Mouse (Mus musculus): Measurements from ENCODE around the gene Adamts4.

The Adamts4 gene

DNA sequence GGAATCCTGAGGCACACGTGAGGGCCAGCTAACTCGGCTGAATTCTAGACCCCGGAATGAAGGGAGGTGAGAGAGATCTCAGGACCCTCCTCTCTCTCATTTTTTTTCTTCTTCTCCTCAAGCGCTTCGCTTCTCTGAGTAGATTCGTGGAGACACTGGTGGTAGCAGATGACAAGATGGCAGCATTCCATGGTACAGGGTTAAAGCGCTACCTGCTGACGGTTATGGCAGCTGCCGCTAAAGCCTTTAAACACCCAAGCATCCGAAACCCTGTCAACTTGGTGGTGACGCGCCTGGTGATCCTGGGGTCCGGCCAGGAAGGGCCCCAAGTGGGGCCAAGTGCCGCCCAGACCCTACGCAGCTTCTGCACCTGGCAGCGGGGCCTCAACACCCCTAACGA is 2.2 kb downstream of the Adamts4 start:
- no peak for DNase-seq (ENCODE audit: low read depth, low spot score)

DNA sequence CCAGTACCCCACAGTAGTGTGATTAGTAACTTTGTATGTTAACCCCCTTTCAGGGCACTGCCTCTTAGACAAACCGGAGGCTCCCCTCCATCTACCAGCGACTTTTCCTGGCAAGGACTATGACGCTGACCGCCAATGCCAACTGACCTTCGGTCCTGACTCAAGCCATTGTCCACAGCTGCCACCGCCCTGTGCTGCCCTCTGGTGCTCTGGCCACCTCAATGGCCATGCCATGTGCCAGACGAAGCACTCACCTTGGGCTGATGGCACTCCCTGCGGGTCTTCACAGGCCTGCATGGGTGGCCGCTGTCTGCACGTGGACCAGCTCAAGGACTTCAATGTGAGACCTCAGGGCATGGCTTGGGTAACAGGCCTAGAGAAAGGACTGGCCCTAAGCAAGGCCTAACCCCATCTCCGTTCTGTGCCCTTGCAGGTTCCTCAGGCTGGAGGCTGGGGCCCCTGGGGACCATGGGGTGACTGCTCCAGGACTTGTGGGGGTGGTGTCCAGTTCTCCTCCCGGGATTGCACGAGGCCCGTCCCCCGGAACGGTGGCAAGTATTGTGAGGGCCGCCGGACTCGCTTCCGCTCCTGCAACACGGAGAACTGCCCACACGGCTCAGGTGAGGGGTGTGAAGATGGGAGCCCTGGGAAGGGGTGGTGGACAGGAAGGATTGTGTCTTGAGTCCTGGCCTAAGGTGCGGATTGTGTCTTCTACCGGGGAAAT is 6.0 kb downstream of the Adamts4 start:
- no peak for DNase-seq (ENCODE audit: low read depth, low spot score)

DNA sequence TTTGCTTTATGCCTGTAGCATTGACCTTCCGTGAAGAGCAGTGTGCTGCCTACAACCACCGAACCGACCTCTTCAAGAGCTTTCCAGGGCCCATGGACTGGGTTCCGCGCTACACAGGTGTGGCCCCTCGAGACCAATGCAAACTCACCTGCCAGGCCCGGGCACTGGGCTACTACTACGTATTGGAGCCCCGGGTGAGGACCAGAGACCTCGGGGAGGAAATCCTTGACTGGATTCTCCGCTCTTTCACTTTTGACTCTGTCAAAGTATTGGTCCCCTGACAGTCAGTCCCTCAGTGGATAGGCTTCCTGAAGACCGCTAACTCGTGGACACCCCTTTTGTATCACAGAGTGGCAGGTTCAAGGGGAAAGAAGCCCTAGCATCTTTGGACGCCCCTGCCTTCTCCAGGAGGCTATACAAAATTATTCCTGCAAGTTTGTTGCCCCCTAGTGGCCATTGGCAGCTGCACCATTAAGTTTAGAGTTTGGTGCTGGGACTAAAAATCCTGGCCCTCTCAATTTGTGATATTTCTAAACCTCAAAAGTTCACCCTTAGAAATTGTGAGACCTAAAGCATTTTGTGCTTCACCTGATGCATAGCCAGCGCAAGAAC is 6.8 kb downstream of the Adamts4 start:
- no peak for DNase-seq (ENCODE audit: low read depth, low spot score)

DNA sequence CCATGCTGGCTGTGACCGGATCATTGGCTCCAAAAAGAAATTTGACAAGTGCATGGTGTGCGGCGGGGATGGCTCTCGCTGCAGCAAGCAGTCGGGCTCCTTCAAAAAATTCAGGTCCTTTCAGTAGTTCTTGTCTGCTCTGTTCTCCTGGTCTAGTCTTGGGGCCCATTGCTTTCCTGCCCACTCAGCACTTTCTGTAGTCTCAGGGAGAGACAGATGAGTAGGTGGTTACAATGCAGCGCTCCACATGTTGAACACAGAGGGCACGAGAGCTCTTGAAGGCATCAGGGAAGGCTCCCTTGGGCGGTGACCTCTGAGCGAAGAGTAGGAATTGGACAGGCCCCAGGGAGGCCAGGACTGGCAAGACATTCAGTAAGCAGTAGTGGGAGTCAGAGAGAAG is 7.6 kb downstream of the Adamts4 start:
- DNase-seq (ENCODE audit: low read depth, low spot score): no peak

DNA sequence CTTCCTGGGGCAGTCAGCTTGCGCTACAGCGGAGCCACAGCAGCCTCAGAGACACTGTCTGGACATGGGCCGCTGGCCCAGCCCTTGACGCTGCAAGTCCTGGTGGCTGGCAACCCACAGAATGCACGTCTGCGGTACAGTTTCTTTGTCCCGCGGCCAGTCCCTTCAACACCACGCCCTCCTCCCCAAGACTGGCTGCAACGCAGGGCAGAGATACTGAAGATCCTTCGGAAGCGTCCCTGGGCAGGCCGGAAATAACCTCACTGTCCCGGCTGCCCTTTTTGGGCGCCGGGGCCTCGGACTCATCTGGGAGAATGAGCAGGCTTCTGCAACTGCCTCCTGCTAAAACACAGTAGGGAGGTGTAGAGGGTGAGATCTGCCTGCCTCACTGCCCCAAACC is 8.7 kb downstream of the Adamts4 start:
- DNase-seq (ENCODE audit: low read depth, low spot score): no peak

DNA sequence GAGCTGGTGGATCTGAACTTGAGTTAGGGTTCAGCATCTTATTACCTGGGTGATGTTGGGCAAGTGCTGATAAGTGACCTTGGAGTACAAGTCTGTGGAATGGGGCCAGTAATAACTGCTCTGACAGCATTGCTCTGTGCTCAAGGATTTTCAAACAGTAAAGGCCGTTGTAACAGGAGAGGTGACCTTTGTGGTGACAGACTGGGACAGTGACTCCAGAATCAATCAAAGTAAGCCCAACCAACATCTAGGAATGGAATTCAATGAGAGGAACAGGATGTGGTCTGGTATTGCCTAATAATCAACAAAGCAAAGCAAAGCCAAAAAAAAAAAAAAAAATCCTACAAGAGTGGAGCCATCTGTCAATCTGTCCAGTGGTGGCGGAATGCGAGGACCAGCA is 10.1 kb downstream of the Adamts4 start:
- no peak for DNase-seq (ENCODE audit: low read depth, low spot score)

DNA sequence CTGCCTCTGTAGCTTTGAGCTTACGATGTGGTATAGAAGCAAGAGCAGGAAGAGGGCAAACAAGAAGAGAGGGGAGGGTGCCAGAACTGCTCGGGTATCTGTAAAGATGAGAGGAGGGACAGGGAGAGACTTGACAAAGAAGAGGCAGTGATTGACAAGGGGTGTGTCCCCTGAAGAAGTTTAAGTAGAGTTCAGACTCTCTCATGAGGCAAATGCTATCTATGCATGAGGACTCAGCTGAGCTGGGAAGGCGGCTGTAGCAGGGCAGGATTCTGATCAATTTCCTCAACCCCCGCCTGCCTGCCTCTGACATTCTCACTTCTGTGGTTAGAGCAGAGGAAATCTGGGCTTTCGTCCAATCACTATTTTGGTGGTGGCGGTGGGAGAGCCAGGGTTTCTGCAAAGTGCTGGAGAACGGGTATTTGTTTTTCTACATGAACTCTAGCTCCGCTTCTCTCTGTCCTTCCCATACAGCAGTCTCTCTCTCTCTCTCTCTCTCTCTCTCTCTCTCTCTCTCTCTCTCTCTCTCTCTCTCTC is 12.4 kb downstream of the Adamts4 start:
- DNase-seq (ENCODE audit: low read depth, low spot score): no peak

DNA sequence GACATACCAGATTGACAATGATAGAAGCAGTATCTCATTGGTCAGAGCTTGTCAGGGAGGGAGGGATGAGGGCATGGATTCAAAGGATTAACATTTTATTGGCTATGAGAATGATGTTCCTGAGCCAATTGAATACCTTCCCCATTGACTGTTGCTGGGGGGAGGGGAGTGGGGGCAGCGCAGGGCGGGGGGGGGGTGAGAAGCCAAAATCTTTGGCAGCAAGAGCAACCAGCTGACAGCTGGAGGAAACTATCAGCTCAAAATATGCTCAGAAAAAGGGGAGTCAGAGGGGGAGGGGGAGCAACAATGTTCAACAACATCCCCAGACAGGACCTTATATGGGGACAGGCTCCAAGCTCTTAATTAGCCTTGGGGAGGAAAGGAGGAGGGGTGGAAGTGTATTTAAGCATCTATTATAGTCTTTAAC is 13.0 kb downstream of the Adamts4 start:
- DNase-seq (ENCODE audit: low read depth, low spot score): peak; percentile 76

DNA sequence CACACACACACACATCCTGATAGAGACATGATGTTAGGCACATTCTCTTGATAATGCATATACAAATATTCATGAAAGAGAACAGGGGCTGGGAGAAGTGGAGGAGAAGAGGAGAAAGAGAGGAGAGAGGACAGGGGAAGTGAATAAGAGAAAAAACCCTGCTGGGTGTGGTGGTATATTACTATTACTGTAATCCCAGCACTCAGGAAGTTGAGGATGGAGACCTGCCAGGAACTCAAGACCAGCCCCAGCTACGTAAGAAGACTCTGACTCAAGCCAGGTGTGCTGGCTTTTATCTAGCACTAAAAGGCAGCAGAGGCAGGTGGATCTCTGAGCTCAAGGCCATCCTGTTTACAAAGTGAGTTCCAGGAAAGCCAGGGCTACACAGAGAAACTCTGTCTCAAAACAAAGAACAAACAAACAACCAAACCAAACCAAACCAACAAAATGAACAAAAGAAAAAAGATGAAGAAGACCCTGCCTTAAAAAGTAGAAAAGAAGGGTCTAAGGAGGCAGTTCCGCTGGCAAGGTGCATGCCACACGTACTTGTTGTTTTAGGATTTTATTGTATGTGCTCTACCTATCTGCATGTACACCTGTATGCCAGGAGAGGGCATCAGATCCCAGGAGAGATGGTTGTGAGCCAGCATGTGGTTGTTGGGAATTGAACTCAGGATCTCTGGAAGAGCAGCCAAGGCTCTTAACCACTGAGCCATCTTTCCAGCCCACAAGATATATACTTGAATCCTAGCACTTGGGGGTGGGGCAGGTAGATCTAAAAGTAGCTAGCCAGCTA is 13.6 kb downstream of the Adamts4 start:
- no peak for DNase-seq (ENCODE audit: low read depth, low spot score)

DNA sequence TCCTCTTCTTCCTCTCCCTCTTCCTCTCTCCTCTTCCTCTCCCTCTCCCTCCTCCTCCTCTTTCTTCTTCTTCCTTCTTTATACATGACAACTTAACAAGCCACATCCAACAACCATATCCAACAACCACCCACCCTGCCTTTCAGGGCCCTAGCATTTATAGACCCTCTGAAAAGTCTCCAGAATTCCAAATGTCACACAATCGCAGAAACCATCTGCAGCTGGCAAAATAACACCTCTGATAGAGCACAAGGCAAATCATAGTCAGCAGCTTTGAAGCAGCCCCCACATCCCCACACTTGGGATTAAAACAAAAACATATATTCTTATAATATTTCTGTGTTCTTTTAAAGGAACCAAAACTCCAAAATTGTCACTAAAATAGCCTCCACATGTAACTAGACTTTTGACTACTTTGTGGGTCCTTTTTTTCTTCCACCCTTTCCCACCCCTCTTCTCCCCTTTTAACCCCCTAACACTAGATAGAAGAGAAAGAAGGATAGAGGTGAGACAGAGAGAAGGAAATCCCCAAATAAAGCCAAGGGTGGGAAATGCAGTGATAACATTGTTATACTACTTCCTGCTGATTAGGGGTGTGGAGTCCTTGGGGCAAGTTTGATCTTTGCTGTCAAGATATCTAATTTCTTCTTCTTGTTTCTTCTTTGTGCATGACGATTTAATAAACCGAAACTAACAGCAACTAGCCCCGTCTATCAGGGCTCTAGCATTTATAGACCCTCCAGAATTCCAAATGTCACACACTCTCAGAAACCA is 15.9 kb downstream of the Adamts4 start:
- DNase-seq (ENCODE audit: low read depth, low spot score): no peak

DNA sequence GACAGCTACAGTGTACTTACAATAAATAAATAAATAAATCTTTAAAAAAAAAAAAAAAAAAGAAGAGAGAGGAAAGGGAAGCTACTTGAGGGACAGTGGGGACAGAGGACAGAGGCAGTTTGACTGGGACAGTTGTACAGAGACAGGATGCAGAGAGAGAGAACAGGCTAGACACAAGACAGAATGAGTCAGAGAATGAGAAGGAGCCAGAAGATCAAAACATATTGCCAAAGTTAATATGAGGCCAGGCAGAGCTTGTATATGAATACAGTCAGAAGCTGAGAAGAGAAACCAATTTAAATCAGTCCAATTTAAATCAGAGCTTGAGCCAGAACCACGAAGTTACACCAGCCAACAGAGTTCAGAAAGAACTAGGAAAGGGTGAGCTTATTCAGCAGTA is 18.1 kb downstream of the Adamts4 start:
- DNase-seq (ENCODE audit: low read depth, low spot score): no peak

DNA sequence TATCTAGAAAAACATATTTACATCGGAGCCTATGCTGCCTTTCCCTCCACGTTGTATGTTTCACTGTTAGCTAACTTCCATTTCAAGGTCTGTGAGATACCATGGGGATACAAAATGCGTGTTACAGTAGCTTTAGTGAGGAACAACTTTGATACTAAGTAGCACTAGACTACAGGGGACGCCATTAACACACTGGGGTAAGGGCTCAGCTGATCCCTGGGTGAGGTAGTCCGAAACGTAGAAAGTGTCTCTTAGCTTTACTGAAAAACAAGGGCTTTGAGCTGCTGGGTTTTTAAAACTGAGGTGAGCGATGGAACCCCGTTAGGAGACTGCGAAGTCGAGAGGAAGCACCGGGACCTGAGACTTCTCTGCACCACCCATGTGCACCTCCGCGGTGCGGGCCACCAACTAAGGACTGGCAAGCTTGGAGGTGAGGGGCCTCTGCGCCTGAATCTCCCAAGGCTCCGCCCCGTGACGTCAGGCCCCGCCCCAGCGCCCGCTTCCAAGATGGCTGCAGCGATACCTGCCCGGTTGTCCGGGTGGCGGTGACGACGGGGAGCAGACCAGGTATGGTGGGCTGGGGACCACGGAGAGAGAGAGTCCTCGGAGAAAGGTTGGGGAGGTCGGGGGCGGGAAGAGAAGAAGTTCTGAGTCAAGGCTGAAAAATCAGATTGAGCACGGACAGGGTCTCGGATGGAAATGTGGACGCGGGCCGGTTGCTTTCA is 19.8 kb downstream of the Adamts4 start, which contains the start of gene B4galt3:
TSS of gene B4galt3 (plus strand) at position 481 of the 725 bp plus-strand sequence.
- DNase-seq (ENCODE audit: low read depth, low spot score): peak; percentile 78

DNA sequence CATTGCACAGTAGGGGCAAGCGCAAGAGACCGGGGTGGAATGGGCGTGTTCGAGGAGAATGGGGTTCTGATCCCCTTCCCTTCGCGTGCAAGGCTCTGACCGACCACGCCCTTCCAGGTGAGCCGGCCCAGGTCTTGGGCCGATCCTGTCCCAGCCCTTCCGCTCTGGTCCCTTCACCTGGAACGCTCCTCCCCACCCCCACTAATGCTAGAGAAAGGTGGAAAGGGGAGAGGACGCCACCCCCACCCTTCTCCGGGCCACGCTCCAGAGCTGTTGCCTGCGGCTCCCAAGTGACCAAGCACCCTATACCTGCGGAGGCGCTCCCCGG is 20.3 kb downstream of the Adamts4 start:
- DNase-seq (ENCODE audit: low read depth, low spot score): no peak

DNA sequence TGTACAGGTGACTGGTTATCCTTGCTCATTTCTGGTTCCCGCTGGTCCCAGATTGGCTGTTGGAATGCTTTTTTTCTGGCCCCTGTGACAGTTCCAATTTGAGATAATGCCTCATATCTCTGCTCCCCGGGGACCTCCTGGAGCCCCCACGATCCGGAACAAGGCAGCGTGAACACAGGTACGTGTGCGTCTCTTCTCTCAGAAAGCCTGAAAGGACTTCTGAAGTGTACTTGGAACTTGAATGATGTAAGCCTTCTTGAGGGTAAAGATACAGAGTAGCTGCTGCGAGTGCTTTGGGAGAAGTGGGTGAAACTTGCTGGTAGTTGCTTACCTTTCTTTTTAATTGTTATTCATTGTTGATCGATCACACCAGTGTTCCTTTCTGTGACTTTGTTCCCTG is 21.0 kb downstream of the Adamts4 start:
- no peak for DNase-seq (ENCODE audit: low read depth, low spot score)

DNA sequence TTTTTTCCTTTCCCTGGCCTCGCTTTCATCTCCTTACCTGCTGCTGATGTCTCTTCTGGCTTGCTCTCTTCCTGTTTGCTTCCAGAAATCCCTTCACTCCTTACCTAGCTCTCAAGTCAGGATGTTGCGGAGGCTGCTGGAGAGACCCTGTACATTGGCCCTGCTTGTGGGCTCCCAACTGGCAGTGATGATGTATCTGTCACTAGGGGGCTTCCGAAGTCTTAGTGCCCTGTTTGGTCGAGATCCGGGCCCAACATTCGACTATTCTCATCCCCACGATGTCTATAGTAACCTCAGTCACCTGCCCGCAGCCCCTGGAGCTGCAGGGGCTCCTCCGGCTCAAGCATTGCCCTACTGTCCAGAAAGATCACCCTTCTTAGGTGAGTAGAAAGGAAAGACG is 21.4 kb downstream of the Adamts4 start:
- no peak for DNase-seq (ENCODE audit: low read depth, low spot score)

DNA sequence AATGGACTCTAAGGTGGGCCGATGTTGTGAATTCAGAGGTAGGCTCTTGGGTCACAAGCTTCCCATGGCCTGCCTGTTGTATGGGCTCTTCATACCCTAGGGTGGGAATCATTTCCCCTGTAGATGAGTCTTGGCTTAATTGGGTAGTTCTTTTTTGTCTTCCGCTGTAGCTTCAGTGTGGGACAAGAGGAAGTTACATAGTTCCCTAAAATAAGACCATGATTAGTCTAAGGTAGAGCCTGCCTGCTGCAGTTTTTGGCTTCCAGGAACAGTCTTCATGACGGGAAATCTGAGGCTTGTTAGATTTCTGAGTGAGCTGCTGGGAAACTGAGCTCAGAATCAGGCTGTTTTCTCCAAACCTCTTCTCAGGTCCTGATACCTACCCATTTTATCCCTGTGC is 21.9 kb downstream of the Adamts4 start:
- DNase-seq (ENCODE audit: low read depth, low spot score): no peak

DNA sequence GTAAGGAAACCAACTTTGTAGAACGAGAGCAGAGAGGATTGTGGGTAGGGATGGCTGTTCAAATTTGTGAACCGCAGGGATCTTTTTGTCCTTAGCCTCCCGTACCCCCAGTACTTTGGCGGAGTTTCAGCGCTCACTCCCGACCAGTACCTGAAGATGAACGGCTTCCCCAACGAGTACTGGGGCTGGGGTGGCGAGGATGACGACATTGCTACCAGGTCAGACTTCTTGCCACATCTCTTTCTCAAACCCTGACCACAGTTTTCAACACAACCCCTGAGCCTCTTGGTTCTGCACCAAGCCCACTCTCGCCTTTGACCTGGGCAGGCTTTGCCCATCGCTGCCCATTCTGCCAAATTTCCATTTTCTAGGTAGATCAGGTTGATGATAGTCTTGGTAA is 23.9 kb downstream of the Adamts4 start:
- no peak for DNase-seq (ENCODE audit: low read depth, low spot score)

DNA sequence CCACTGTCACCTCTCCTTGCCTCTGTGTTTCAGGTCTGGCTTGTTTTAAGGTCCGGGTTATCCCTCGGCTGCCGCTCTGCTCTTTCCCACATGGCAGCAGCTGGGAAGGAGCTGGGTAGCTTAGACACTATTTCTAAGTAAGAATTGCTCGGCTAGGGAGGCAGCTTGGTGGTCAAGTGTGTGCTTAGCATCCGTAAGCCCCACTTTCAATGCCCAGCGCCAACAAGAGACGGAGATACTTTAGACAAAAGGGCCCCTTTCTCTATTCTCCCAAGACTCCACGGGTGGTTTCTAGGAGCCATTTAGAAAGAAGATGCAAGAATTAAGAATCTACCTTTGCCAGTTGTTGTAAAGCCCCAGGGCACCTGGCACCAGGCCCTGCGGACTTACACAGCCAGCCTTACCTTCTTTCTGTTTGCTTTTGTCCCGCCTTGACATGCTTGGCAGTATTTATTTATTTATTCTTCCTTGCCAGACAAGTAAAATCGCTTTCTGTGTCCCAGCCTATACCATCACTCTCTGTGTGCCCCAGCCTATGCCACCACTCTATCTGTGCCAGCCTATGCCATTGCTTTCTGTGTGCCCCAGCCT is 25.0 kb downstream of the Adamts4 start:
- no peak for DNase-seq (ENCODE audit: low read depth, low spot score)

DNA sequence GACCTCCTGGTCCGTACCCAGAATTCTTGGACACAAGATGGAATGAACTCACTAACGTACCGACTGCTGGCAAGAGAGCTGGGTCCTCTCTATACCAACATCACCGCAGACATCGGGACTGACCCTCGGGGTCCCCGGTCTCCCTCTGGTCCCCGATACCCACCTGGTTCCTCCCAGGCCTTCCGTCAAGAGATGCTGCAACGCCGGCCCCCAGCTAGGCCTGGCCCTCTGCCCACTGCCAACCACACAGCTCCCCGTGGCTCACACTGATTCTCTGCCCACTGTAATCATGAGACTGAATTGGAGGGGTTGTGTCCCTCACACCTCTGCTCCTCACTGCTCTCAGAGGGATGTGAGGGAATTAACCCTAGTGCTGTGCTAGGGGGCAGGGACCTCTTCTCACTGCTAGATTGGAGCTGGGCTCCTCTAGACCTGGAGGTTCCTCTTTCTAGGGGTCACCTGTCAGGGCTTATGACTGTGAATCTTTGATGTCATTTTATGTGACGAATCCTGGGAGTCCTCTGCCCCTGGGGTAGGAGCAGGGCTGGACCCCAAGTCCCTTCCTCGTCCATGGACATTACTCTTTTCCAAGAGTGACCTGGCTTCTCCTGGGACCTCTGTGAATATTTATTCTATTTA is 26.0 kb downstream of the Adamts4 start:
- no peak for DNase-seq (ENCODE audit: low read depth, low spot score)

DNA sequence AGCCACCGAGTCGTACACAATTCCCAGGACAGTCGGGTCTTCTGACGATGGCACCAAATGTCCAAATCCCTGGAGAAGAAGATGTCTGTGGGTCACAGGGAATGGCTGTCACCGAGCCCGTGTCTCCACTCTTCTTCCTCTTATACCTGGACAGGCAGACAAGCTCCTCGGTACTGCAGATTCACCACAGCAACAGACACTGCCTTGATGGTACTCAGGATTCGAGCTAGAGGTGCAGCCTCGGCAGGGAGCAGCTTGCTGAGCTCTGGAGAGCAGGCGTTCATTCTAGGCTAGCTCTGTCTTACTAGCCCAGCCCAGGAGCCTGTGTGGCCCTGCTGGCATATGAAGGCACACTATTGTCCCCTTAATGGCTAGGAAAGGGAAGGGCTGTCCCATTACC is 27.5 kb downstream of the Adamts4 start:
- DNase-seq (ENCODE audit: low read depth, low spot score): no peak

All from retina, adult 2 months (tissue).